Mouse (Mus musculus) A20 (cell line): ENCODE data around the gene Dop1b.
"Not testable (repeated sequence)": the region's sequence is repeated elsewhere in the genome, so short reads cannot be mapped to it uniquely, and the experiment has no call there.

Experiments used
- DNase-seq: peaks from one replicate; pipeline ENCODE4 v3.0.0-alpha.2; 2011; ENCODE audit warnings: low read depth, low spot score

The Dop1b gene

DNA sequence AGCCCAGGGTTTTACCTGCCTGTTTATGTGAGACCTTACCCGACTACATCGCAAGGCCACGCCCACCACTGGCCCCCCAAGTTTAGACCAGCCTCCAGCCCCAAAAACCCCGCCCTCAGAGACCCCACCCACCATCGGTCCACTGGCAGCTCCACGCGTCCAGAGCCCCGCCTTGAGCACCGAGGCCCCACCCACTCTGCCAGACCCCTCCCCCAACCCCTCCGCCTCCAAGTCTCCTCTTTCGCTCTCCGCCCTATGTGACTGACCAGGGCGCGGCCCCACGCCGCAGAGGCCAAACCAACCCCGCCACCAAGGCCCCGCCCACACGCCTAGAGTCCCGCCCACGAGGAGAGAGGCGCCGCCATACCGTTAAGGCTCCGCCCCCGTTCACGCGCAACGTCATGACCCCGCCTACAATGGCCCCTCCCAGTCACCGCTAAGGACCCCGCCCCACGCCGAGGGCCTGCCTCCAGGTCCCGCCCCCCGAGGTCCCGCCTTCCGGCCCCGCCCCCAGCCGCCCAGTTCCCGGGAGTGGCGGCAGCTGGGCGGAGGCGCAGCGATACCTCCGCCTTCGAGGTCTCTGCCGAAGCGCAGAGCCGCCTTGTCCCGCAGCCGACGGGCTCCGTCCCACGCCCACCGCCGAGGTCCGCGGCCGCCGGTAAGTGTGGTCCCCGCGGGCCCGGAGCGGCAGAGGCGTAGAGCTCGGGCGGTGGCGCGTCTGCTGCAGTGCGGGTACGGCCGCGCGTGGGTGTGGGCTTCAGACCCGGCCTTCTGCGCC is at the start of gene Dop1b:
Gene Dop1b, plus strand, starts transcription at position 494 of the 778 bp plus-strand sequence.
- DNase-seq, result peak; percentile 99

DNA sequence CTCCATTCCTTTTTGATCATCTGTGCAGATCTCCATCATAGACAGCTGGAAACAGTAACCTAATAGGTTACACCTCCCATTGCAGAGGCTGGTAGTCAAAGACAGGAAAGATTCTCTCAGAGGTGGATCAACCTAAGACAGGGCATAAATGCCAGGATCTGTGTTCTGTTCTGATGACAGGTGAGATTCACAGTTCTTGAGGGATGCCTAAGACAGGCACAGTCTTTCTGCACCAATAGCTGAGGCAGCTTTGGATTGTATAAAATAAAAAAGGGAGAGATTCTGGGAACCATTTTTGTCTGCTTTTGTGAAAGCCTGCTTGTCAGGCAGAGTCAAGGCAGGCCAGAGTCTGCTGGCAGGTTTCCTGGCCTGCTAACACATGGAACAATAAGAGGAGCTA is 43.7 kb upstream of the Dop1b start:
- no peak for DNase-seq

DNA sequence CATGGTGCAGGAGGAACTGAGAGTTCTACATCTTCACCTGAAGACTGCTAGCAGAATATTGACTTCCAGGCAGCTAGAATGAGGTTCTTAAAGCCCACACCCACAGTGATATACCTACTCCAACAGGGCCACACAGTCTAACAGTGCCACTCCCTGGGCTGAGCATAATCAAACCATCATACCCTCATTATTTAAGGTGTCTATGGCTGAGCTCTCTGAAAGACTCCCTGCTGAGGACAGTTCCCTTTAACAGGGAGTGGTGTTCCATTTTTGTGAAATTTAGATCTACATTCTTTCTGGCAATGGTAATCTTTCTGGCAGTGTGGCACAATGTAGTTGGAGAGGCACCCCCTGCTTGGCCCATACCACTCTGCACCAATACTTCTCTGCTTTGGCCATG is 42.2 kb upstream of the Dop1b start:
- DNase-seq, result no peak

DNA sequence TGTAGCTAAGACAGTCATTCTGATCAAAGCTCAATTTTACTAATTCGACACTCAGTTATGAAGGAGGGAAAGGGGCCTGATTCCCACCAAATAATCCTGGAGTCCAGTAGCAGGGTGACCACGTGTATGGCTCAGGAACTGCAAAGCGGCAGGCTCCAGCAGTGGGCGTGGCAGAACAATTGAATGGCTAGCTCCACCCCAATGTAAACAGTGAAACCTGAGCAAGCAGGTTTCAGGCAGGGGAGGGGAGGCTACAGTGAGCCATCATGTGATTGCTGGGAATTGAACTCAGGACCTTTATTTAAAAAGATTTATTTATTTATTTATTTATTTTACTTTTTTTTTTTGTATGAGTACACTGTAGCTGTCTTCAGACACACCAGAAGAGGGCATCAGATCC is 41.2 kb upstream of the Dop1b start:
- DNase-seq, result not testable (repeated sequence)

DNA sequence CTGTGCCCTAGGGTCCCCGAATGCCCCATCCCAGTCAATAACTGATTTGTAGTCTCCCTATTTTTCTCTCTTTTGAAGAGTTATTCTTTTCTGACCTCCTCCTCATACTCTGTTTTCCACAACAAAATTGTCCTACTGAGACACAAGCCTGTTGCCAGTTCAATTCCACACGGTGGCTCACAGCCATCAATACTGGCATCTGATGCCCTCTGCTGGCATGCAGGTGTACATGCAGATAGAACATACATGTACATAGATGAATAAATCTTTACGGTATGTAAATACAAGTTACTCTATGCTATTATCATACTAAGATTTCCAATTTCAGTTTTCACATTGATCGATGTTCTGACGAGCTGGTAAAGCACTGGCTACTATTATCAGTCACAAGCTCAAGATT is 40.6 kb upstream of the Dop1b start:
- peak; percentile 33 for DNase-seq

DNA sequence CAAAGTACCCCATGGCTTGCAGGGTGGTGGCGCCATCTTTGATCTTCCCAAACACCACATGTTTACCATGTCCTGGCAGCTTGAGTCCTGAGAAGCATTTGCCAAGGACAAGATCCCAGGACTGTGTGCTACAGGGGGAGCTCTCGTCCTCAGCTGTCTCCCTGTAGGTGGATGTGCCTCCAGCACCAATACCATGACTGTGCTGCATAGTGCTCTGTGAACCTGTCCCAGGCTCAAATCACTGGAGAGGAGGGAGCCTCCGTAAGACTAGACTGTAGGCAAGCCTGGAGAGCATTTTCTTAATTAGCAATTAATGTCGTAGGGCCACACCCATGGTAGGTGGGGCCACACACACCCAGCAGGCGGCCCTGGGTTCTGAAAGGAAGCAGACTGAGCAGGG is 35.3 kb upstream of the Dop1b start:
- DNase-seq, result no peak

DNA sequence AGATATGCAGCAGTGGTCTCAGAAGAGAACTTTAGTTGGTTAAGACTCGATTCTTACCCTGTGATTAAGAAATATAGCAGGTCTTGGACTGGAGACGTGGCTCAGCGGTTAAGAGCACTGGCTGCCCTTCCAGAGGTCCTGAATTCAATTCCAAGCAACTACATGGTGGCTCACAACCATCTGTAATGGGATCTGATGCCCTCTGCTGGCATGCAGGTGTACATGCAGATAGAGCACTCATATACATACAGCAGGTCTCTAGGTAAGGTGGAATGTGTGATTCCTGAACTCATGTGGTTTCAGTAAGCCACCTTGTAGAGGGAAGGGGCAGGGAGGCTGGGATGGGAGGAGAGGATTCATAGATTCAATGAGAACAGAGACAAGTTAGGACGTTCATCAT is 33.5 kb upstream of the Dop1b start:
- DNase-seq, result no peak

DNA sequence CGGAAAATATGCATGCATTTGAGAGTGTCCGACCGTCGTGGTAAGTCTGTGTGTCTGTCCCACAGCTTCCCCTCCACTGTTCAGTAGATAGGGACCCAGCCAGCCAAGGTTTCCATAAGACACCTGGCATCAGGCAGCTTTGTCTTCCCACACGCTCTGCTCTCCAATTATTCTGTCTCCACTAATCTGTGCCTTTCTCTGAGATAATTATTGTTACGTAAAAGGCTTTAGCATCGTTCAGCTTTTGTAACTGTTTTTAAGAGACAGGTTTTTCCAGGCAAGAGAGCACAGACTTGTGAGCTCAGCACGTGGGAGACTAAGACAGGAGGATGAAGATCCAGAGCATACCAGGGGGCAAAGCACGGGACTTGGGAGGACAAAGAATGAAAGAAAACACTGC is 32.5 kb upstream of the Dop1b start:
- no peak for DNase-seq

DNA sequence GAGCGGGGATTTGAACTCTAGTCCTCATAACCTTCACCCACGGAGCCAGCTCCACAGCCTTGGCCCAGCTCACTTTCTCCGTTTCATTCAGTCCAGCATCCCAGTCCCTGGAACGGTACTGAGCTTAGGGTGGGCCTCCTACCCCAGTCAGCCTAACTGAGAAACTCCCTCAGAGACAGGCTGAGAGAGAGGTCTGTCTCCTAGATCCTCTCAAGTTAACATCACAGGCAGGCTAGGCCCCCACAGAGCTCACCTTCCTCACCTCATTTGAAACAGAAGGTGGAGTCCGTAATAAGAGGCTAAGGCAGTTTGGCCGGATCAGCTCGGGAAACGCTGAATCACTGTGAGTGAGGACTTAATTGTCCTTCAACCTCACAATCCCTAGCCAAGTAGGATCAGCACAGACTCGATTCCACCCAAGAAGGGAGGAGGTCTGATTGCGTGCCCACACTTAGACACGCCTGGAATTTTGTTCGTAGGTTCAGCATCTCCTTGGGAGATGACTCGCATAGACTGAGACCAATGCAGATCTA is 29.5 kb upstream of the Dop1b start:
- DNase-seq, result no peak

DNA sequence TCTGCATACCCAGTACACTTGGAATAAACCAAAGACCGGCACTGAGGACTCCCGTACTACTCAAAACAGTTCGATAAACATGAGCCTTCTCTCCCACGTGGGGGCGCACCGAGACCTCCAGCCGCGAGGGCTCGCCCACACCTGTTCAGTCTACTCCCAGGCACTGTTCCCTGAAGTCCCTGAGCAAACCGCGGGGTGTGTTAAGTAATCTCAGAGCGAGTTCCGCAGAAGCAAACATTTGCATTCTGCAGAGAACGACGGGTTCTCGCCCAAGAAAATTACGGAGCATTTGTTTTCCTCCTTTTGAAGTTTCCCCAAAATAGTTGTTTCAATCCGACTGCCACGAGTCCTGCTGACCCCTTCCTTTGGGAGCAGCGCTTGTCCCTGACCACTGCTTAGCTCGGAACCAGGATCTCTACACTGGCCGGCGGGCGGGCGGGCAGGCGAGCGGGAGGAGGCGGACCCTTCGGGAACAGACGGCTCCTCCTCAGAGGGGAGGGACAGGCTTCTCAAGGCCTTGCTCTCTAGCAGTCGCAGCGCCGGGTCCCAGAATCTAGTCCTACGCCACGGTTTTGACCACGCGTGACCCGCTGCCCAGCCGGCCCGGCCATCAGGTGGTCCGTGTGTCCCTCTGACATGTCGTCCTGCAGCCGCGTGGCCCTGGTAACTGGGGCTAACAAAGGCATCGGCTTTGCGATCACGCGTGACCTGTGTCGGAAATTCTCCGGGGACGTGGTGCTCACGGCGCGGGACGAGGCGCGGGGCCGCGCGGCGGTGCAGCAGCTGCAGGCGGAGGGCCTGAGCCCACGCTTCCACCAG is 28.8 kb upstream of the Dop1b start, which contains the start of gene Cbr3:
Gene Cbr3, plus strand, starts transcription at position 527 of the 819 bp plus-strand sequence.
- no peak for DNase-seq

DNA sequence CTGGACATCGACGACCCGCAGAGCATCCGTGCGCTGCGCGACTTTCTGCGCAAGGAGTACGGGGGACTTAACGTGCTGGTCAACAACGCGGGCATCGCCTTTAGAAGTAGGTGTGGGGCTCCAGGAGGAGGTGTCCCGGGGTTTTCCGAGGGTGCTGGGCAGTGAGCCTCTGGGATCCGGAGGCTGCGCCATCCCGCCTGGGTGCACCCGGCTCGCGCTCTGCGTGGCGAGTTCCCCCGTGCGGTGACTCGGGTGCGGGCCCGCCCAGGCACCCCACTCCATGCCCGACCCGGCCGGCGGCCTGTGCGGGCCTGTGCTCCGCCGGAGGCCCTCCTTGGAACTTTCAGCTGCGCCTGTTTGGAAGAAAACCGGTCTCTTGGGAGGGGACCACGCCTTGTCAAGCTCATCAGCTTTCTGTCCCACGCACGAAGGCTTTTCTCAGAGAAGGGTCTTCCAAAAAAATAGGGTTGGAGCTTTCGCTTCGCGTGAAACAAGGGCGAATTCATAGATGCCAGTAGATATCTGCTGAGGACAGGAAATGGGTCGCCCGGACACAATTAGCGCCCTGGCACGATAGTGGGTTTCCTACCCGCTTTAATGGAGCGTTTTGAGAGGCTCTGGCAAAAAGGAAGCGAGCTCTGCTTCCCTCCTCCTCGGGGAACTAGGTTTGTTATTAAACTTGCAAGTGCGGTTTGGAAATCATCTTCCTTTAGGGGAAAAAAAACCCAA is 28.0 kb upstream of the Dop1b start:
- no peak for DNase-seq

DNA sequence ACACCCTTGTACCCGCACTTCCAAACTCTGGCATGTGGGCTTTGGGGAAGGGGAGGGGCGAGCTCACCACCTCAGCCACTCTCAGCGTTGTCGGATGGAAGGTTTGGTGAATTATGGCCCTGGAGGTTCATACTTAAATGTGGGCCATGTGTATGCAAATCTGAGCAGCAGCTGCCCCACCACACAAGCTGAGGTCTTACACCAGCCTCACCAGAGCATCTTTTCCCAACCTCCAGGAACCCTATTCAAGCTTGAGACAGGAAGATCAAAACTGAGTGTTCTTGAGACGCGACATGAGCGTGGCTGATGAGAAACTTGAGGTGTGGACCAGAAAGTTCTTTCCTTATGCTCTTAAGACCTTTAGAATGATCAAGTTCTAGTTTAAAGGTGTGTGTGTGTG is 27.3 kb upstream of the Dop1b start:
- DNase-seq, result no peak

DNA sequence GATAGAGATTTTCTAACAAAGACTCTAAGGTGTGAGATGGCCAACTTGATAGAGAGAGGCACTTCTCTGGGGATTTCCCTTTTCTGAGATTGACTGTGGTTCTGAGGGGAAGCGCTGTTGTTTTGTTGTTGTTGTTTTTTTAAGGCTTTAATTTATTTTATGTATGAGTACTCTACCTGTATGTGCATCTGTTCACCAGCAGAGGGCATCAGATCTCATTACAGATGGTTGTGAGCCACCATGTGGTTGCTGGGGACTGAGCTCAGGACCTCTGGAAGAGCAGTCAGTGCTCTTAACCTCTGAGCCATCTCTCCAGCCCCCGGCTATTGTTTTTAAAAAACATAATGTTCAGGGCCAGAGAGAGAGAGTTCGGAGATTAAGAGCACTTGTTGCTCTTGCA is 25.9 kb upstream of the Dop1b start:
- not testable (repeated sequence) for DNase-seq

DNA sequence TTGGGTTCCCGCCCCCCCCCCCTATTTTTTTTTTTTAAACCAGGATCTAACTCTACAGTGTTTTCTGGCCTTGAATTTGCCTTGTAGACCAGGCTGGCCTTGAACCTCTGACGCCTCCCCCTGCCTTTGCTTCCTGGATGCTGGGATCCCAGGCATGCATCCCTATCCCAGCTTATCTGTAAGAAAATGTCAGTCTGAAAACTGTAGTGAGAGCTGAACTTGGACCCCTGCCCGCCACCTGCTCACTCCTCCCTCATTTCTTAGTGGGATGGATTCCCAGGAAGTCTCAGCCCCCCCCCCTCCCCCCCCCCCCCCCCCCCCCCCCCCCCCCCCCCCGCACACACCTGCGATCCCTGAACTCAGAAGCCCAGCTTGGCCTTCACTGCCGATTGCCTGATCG is 25.3 kb upstream of the Dop1b start:
- DNase-seq, result no peak

DNA sequence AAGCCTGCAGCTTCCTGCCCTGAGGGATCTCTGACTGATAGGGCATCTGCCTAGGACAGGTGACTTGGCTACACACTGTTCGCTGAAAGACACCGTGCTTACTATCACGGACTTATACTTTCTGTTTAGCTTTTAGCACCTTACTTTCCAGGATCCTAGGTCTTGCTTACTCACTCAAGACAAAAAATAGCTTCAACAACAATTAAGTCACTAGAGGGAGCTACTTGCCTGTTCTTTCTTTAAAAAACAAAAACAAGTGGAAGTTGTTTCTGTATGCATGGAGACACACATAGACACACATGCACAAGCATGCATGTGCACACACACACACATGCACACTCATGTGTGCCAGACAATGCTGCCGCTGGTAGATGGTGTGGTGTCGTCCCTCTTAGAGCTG is 24.8 kb upstream of the Dop1b start:
- peak; percentile 72 for DNase-seq

DNA sequence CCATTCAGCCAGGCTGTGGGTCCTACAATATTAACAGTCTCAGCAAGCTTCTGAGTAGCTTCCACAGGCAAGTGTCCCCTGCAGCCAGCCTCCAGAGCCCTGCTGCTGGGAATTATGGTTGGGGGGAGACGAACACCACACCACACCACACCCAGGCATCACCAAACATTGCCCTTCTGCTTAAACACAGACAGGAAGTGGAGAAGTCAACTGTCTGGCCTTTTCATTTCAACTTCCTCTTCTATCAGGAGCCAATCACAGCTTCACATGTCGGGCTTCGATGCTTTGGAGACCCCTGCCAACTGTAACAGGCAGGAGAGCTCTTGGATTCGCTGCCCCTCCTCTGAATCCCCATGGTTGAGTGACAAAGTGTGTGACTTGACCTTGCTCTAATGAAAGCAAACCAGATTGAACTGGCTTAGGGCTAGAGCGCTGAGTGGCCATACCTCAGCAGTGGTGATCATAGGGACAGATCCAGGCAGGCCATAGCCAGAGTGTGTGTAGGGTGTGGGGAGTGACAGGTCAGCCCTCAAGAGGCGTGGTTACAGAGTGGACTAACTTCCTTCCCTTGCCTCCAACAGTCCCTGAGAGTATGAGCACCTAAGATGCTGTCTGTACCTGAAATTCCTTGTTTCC is 20.4 kb upstream of the Dop1b start:
- no peak for DNase-seq

DNA sequence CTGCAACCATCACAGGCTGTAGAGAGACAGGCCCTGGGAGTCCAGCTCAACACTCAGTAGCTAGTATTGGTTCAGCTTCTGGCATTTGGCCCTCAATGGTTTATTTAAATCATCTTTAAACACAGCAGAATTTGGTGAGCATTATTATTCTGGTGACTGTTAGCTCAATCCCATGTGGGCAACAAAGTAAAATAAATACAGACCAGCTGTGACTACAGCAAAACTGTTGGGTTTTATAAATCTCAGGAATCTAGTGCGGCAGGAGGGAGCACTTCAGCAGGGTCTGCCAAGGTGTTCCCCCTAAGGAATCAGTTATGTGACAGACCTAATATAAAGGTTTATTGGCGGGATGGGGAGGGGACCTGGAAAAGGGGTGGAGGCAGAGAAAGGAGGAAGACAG is 19.0 kb upstream of the Dop1b start:
- DNase-seq, result no peak

DNA sequence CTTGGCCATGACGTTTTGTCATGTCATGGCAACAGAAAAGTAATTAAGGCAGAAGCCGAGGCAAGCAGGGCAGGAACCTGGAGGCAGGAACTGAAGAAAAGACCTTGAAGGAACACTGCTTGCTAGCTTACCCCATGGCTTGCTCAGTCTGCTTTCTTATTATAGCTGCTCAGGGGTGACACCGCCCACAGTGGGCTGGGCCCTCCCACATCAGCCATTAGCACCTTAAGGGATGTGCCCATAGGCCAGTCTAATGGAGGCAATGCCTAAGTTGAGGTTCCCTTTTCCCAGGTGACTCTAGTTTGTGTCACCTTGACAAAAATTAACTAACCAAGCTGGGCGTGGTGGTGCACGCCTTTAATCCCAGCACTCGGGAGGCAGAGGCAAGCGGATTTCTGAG is 4.6 kb upstream of the Dop1b start:
- no peak for DNase-seq

DNA sequence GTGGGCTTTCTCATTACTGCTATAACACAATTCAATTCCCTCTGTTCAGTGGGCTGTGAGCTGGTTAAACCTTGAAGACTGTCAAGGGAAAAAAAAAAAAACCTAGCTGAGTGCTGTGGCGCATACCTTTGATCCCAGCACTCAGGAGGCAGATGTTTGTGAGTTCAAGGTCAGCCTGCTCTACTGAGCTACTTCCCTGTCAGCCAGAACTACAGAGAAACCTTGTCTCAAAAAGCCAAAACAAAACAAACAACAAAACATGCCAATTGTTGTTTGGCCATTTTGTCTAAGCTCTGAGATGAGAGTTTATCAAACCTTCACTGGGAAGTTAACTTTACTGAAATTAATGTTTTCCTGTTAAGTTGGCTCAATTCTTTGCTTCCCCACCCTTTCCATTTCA is 2.5 kb upstream of the Dop1b start:
- no peak for DNase-seq

DNA sequence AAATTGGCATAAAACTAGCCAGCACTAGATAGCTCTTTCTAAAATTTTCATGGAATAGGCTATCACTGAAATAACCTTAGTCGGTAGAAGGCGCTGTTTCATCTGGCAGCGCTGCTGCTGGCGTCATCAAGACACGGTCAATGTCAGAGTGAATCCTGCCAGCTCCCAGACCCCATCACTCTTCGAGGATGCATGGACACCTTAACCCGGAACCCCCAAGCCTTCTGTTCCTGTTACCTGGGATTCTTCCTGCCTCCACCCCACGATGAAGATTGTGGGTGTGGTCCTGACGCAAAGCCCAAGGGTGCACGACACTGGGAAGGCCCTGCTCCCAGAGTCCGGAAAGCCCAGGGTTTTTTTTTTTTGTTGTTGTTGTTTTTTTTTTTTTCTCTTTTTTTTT is 780 bp upstream of the Dop1b start:
- peak; percentile 89 for DNase-seq

DNA sequence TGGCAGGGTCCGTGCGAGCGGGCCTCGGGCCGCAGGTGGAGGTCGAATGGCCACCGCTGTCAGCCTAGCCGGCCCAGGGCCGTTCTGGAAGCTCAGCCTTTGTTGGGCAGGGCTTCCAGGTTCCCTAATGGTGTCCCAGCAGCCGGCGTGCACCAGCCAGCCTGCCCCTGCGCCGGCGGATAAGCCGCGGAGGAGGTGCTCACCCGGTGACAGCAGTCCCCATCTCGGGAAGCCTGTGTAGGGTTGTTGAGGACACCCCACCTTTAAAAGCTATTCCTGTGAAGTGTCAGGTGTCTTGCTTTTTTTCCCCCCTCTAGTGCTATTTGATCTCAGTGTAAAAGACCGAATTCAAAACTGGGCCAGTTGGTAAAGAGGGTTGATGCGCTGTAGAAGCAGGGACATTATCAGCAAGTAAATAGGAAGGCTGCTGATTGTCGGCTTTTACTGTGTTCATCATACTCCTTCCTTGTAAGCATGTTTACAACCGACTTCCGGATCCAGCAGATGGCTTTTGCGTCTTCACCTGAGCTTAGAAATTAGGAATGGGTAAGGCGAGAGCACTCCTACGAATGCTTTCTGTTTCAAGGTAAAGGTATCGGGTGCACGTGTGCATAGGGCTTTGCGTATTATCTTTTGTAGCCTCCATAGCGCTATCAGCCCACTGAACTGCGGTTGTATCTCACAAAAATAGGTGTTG is 633 bp downstream of the Dop1b start:
- no peak for DNase-seq
